Comparison of ENCODE assay signal across 14 mouse cellular contexts in the genomic region with DNA sequence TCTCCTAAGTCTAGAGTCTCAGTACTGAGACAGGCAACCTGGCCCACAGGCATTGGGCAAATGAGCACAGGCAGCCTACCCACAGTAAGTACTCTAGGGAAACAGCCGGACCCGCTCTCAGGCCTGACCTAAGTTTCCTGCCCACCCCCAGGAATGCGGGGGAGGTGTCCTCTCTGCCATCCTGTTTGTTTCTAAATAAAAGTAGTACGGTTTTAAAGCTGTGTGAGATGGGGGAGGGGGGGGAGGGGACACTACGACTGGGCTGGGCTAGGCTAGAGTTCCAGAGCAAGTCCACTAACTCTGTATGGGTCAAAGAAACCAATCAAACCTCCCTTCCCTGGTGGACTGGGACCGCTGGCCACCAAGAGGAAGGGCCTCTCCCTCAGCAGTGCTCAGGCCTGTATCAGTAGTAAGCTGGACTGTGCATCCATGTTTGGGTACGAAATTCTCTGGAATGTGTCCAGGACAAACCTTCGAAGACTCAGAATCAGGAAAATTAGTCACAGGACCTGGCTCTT. TPM values are rescaled to one million over a fixed set of nuclear protein-coding genes. Genes with fewer than 3 reads are reported as not detected.
DNase-seq lines count a peak whose midpoint lies in the region; ATAC-seq lines count a peak whose summit lies in the region.
"Had no signal": no experiment of that assay in that cellular context is flagged by ENCODE, and none has a peak within 500 bp of the region (broad histone marks: within the 10 kb centered on the region; RNA-seq: fewer than 3 reads in every experiment).

No protein-coding gene starts in this region.

- H3K36me3 ChIP-seq in kidney, embryonic 14.5 days (ENCODE audit: control insufficient read depth, insufficient read depth, low read length), result peaks cover 7% of the 10 kb centered on the region; the same call in 1 of the 2 replicates
- H3K36me3 ChIP-seq in lung, embryonic 16.5 days (ENCODE audit: control insufficient read depth, insufficient read depth, low read length), result peaks cover 8% of the 10 kb centered on the region
- H3K36me3 ChIP-seq in hindbrain, embryonic 14.5 days (replicated peaks; ENCODE audit: control insufficient read depth, insufficient read depth), result peaks cover 26% of the 10 kb centered on the region
- H3K36me3 ChIP-seq in neural tube, embryonic 15.5 days, result peaks cover 12% of the 10 kb centered on the region

- no peak overlapping the region for H3K27ac ChIP-seq in kidney, embryonic 14.5 days (ENCODE audit: low read depth, low read length)
- no peak overlapping the region for H3K27ac ChIP-seq in lung, embryonic 16.5 days (ENCODE audit: low read length)
- H3K27ac ChIP-seq in hindbrain, embryonic 14.5 days, result no peak overlapping the region
- H3K27ac ChIP-seq in neural tube, embryonic 15.5 days (replicated peaks), result no peak overlapping the region
- H3K27ac ChIP-seq: forebrain, embryonic 12.5 days; midbrain, embryonic 10.5 days had no signal

- no peak overlapping the region for H3K4me2 ChIP-seq in kidney, embryonic 14.5 days (replicated peaks; ENCODE audit: low read depth, low read length)
- H3K4me2 ChIP-seq in lung, embryonic 16.5 days (ENCODE audit: low read depth, low read length), result no peak overlapping the region
- no peak overlapping the region for H3K4me2 ChIP-seq in hindbrain, embryonic 14.5 days (replicated peaks)
- no peak overlapping the region for H3K4me2 ChIP-seq in neural tube, embryonic 15.5 days
- H3K4me2 ChIP-seq: forebrain, embryonic 12.5 days had no signal

- H3K9me3 ChIP-seq in kidney, embryonic 14.5 days (ENCODE audit: control insufficient read depth, low read length), result no peaks in the 10 kb centered on the region
- no peaks in the 10 kb centered on the region for H3K9me3 ChIP-seq in lung, embryonic 16.5 days (ENCODE audit: control insufficient read depth, low read length)
- H3K9me3 ChIP-seq in hindbrain, embryonic 14.5 days (ENCODE audit: control insufficient read depth, low read length), result no peaks in the 10 kb centered on the region
- no peaks in the 10 kb centered on the region for H3K9me3 ChIP-seq in neural tube, embryonic 15.5 days (replicated peaks)
- H3K9me3 ChIP-seq: forebrain, embryonic 12.5 days; midbrain, embryonic 10.5 days had no signal

- H3K4me1 ChIP-seq in kidney, embryonic 14.5 days (ENCODE audit: control insufficient read depth, insufficient read depth, low read length), result 0 out of 2 replicates have a peak, but pooled peaks cover 4% of the 10 kb centered on the region
- peaks cover 10% of the 10 kb centered on the region; the same call in 1 of the 2 replicates for H3K4me1 ChIP-seq in lung, embryonic 16.5 days (replicated peaks; ENCODE audit: control insufficient read depth, insufficient read depth, low read length)
- no peaks in the 10 kb centered on the region; the same call in 1 of the 2 replicates for H3K4me1 ChIP-seq in hindbrain, embryonic 14.5 days (replicated peaks; ENCODE audit: control insufficient read depth, insufficient read depth, low read length)
- H3K4me1 ChIP-seq in neural tube, embryonic 15.5 days, result peaks cover 4% of the 10 kb centered on the region; the same call in 1 of the 2 replicates
- H3K4me1 ChIP-seq: forebrain, embryonic 12.5 days had no signal

- peak; percentile 54 for ATAC-seq in kidney, embryonic 14.5 days (ENCODE audit: low FRiP score, low TSS enrichment)
- ATAC-seq in lung, embryonic 16.5 days (ENCODE audit: low read depth), result peak; percentile 39
- no peak for ATAC-seq in hindbrain, embryonic 14.5 days (ENCODE audit: low FRiP score)
- no peak for ATAC-seq in neural tube, embryonic 15.5 days (ENCODE audit: low FRiP score)

- no peak overlapping the region for H3K4me3 ChIP-seq in kidney, embryonic 14.5 days (ENCODE audit: low read length)
- no peak overlapping the region for H3K4me3 ChIP-seq in lung, embryonic 16.5 days (ENCODE audit: low read length)
- no peak overlapping the region for H3K4me3 ChIP-seq in hindbrain, embryonic 14.5 days (replicated peaks; ENCODE audit: low read length)
- no peak overlapping the region for H3K4me3 ChIP-seq in neural tube, embryonic 15.5 days (replicated peaks)
- H3K4me3 ChIP-seq: forebrain, embryonic 12.5 days; midbrain, embryonic 10.5 days had no signal

- 34% methylated on average over 8 of the region's 8 CpGs for WGBS in kidney, embryonic 14.5 days
- WGBS in lung, embryonic 16.5 days, result 45% methylated on average over 8 of the region's 8 CpGs
- WGBS in hindbrain, embryonic 14.5 days, result 71% methylated on average over 8 of the region's 8 CpGs
- WGBS in neural tube, embryonic 15.5 days, result 71% methylated on average over 8 of the region's 8 CpGs

- no peak overlapping the region for H3K9ac ChIP-seq in kidney, embryonic 14.5 days (ENCODE audit: low read depth, low read length)
- H3K9ac ChIP-seq in lung, embryonic 16.5 days (ENCODE audit: low read length), result no peak overlapping the region
- H3K9ac ChIP-seq in hindbrain, embryonic 14.5 days, result no peak overlapping the region
- no peak overlapping the region for H3K9ac ChIP-seq in neural tube, embryonic 15.5 days (replicated peaks)
- H3K9ac ChIP-seq: forebrain, embryonic 12.5 days had no signal

- H3K27me3 ChIP-seq in kidney, embryonic 14.5 days (ENCODE audit: control insufficient read depth, insufficient read depth, low read length), result no peaks in the 10 kb centered on the region
- no peaks in the 10 kb centered on the region for H3K27me3 ChIP-seq in lung, embryonic 16.5 days (ENCODE audit: control insufficient read depth, insufficient read depth, low read depth, low read length)
- H3K27me3 ChIP-seq in hindbrain, embryonic 14.5 days (ENCODE audit: control insufficient read depth, insufficient read depth, low read length), result no peaks in the 10 kb centered on the region
- H3K27me3 ChIP-seq in neural tube, embryonic 15.5 days (replicated peaks), result no peaks in the 10 kb centered on the region
- H3K27me3 ChIP-seq: forebrain, embryonic 12.5 days had no signal

- DNase-seq in kidney, adult 11 months, result peak; percentile 45
- DNase-seq in kidney, adult 8-10 months, result no peak
- DNase-seq in heart, adult 18-20 months, result peak; percentile 70 to 85
- DNase-seq in spleen, adult 12 weeks (ENCODE audit: low spot score), result no peak
- DNase-seq in hindbrain, embryonic 14.5 days (ENCODE audit: low spot score), result no peak
- DNase-seq: layer of hippocampus, postnatal 36 days had no signal

RNA-seq across cellular contexts. Expression of a gene that starts 29.6 kb away (rescaled TPM):
- not detected for total RNA-seq in heart, adult 18-20 months (2021)
- 0.35 TPM in 1 of 2 replicates, not detected in the other for polyA plus RNA-seq in kidney, embryonic 14.5 days (2014; fragmentation: Nextera tagmentation; extraction: Ambion mirVana)
- not detected in 2 replicates for polyA plus RNA-seq in lung, embryonic 16.5 days (2015; fragmentation: Nextera tagmentation; extraction: Ambion mirVana)
- not detected in 2 replicates for polyA plus RNA-seq in hindbrain, embryonic 14.5 days (2014; fragmentation: Nextera tagmentation; extraction: Ambion mirVana)
- not detected in 2 replicates for polyA plus RNA-seq in neural tube, embryonic 15.5 days (2015; fragmentation: Nextera tagmentation; extraction: Ambion mirVana)
- total RNA-seq: ES-E14; hematopoietic stem cell, adult 5-6 weeks; layer of hippocampus, postnatal 36 days had no signal
- polyA plus RNA-seq: brain, embryonic 14.5 days; forebrain, embryonic 12.5 days; midbrain, embryonic 10.5 days had no signal

RNA-seq across cellular contexts. Expression of a gene that starts 51.6 kb away (rescaled TPM):
- total RNA-seq in heart, adult 18-20 months (2021), result 10 to 100 TPM; 42.9 to 59.3 TPM
- 23.0 and 23.2 TPM in 2 replicates for polyA plus RNA-seq in kidney, embryonic 14.5 days (2014; fragmentation: Nextera tagmentation; extraction: Ambion mirVana)
- 39.0 and 40.1 TPM in 2 replicates for polyA plus RNA-seq in lung, embryonic 16.5 days (2015; fragmentation: Nextera tagmentation; extraction: Ambion mirVana)
- polyA plus RNA-seq in hindbrain, embryonic 14.5 days (2014; fragmentation: Nextera tagmentation; extraction: Ambion mirVana), result 25.2 and 25.4 TPM in 2 replicates
- 24.7 and 26.8 TPM in 2 replicates for polyA plus RNA-seq in neural tube, embryonic 15.5 days (2015; fragmentation: Nextera tagmentation; extraction: Ambion mirVana)

Comparison
In these comparisons a context has a peak if more than half of its experiments do, and no peak if none do; other contexts are left out.
1. DNase-seq: peak in kidney, adult 11 months (single experiment) and heart, adult 18-20 months (2 of 2); none in kidney, adult 8-10 months (0 of 2), spleen, adult 12 weeks (single experiment) and hindbrain, embryonic 14.5 days (single experiment).
2. ATAC-seq: peak in kidney, embryonic 14.5 days (single experiment) and lung, embryonic 16.5 days (single experiment); none in hindbrain, embryonic 14.5 days (single experiment) and neural tube, embryonic 15.5 days (single experiment).